Comparison of ENCODE assay signal across 9 mouse cellular contexts in genomic region chr2:128738725-128739258, GRCm38 (mm10). TPM values are rescaled to one million over a fixed set of nuclear protein-coding genes. Genes with fewer than 3 reads are reported as not detected.
DNase-seq lines count a peak whose midpoint lies in the region; ATAC-seq and TF ChIP-seq lines count a peak whose summit lies in the region.
"Had no signal": no experiment of that assay in that cellular context is flagged by ENCODE, and none has a peak within 500 bp of the region (broad histone marks: within the 10 kb centered on the region; RNA-seq: fewer than 3 reads in every experiment).

No protein-coding gene starts in this region.

- H3K9me3 ChIP-seq in intestine, postnatal 0 days (ENCODE audit: control insufficient read depth): no peaks in the 10 kb centered on the region
- no peaks in the 10 kb centered on the region for H3K9me3 ChIP-seq in intestine, embryonic 15.5 days
- H3K9me3 ChIP-seq in limb, embryonic 10.5 days (replicated peaks): no peaks in the 10 kb centered on the region
- H3K9me3 ChIP-seq: heart, embryonic 13.5 days had no signal

- DNase-seq in gastrocnemius, adult 8-10 months (ENCODE audit: low spot score in 2 of 2): peak; percentile 41 to 55
- no peak for DNase-seq in limb, embryonic 10.5 days (ENCODE audit: low spot score)
- peak; percentile 78 for DNase-seq in testis, postnatal 14 days (ENCODE audit: low spot score)
- no peak for DNase-seq in embryo, embryonic 10 days (ENCODE audit: low spot score)

- TF ChIP-seq CTCF in intestine, postnatal 0 days (IDR thresholded peaks at IDR 0.05; ENCODE audit: low read depth): no peak

- no peak for ATAC-seq in intestine, postnatal 0 days
- ATAC-seq in intestine, embryonic 15.5 days: no peak
- ATAC-seq in cerebellum, adult (ENCODE audit: insufficient number of reproducible peaks, low FRiP score, low TSS enrichment): peak; percentile 61; the same call in 1 of the 2 replicates
- no peak for ATAC-seq in inflammation-experienced regulatory T-cells, adult 6 months

- H3K9ac ChIP-seq in intestine, postnatal 0 days (ENCODE audit: low read depth, low read length): no peak overlapping the region
- no peak overlapping the region for H3K9ac ChIP-seq in intestine, embryonic 15.5 days
- H3K9ac ChIP-seq: heart, embryonic 13.5 days had no signal

- 0 out of 2 replicates have a peak, but pooled peaks cover 2% of the 10 kb centered on the region for H3K4me1 ChIP-seq in intestine, postnatal 0 days (replicated peaks; ENCODE audit: control insufficient read depth, insufficient read depth, low read length)
- H3K4me1 ChIP-seq in intestine, embryonic 15.5 days (replicated peaks): peaks cover 3% of the 10 kb centered on the region; the same call in 1 of the 2 replicates
- H3K4me1 ChIP-seq in limb, embryonic 10.5 days: peaks cover 19% of the 10 kb centered on the region

- H3K4me3 ChIP-seq in intestine, postnatal 0 days (ENCODE audit: low read depth, low read length): no peak overlapping the region
- no peak overlapping the region for H3K4me3 ChIP-seq in intestine, embryonic 15.5 days (replicated peaks)
- H3K4me3 ChIP-seq in limb, embryonic 10.5 days: no peak overlapping the region
- H3K4me3 ChIP-seq: heart, embryonic 13.5 days had no signal

- H3K4me2 ChIP-seq in intestine, postnatal 0 days (replicated peaks; ENCODE audit: low read depth): no peak overlapping the region
- no peak overlapping the region for H3K4me2 ChIP-seq in intestine, embryonic 15.5 days (replicated peaks)
- H3K4me2 ChIP-seq: heart, embryonic 13.5 days had no signal

- H3K27ac ChIP-seq in intestine, postnatal 0 days (ENCODE audit: low read depth, low read length): peak overlapping the region; percentile 15; the same call in 1 of the 2 replicates
- H3K27ac ChIP-seq in intestine, embryonic 15.5 days: no peak overlapping the region
- 0 out of 2 replicates have a peak overlapping the region, but pooled peaks have one; percentile 14 for H3K27ac ChIP-seq in limb, embryonic 10.5 days
- H3K27ac ChIP-seq: heart, embryonic 13.5 days had no signal

- 83% methylated on average over 10 of the region's 10 CpGs for WGBS in intestine, postnatal 0 days
- WGBS in intestine, embryonic 15.5 days: 84% methylated on average over 10 of the region's 10 CpGs
- 93% methylated on average over 10 of the region's 10 CpGs for WGBS in limb, embryonic 10.5 days

- peaks cover 43% of the 10 kb centered on the region for H3K36me3 ChIP-seq in intestine, postnatal 0 days (ENCODE audit: control insufficient read depth, insufficient read depth)
- no peaks in the 10 kb centered on the region for H3K36me3 ChIP-seq in intestine, embryonic 15.5 days
- peaks cover 85% of the 10 kb centered on the region for H3K36me3 ChIP-seq in limb, embryonic 10.5 days

- no peaks in the 10 kb centered on the region for H3K27me3 ChIP-seq in intestine, postnatal 0 days (replicated peaks; ENCODE audit: control insufficient read depth, insufficient read depth, low read length)
- no peaks in the 10 kb centered on the region for H3K27me3 ChIP-seq in intestine, embryonic 15.5 days (replicated peaks)
- H3K27me3 ChIP-seq in limb, embryonic 10.5 days (ENCODE audit: low read depth, poor library complexity, severe bottlenecking): no peaks in the 10 kb centered on the region
- H3K27me3 ChIP-seq: heart, embryonic 13.5 days had no signal

RNA-seq across cellular contexts. Expression of gene Mertk, which starts 40.0 kb away (rescaled TPM):
- 16.2 and 16.8 TPM in 2 replicates for polyA plus RNA-seq in intestine, postnatal 0 days (2015; fragmentation: Nextera tagmentation; extraction: Ambion mirVana)
- 9.4 and 10.1 TPM in 2 replicates for polyA plus RNA-seq in intestine, embryonic 15.5 days (2015; fragmentation: Nextera tagmentation; extraction: Ambion mirVana)
- total RNA-seq in gastrocnemius, adult 8-10 months (2022): 1 to 10 TPM in 3 of 4 experiments, under 1 TPM in 1; 0.97 to 1.7 (median 1.3) TPM
- polyA plus RNA-seq in limb, embryonic 10.5 days (2016; fragmentation: Nextera tagmentation; extraction: Ambion mirVana): 14.5 and 22.3 TPM in 2 replicates
- polyA plus RNA-seq in inflammation-experienced regulatory T-cells, adult 6 months (2017; shearing (Covaris generic)): under 1 TPM in 2 of 3 experiments, not detected in 1; 0.08 to 0.40 TPM

RNA-seq across cellular contexts. Expression of gene Anapc1, which starts 51.6 kb away (rescaled TPM):
- 14.0 and 15.6 TPM in 2 replicates for polyA plus RNA-seq in intestine, postnatal 0 days (2015; fragmentation: Nextera tagmentation; extraction: Ambion mirVana)
- polyA plus RNA-seq in intestine, embryonic 15.5 days (2015; fragmentation: Nextera tagmentation; extraction: Ambion mirVana): 53.3 and 53.5 TPM in 2 replicates
- total RNA-seq in gastrocnemius, adult 8-10 months (2022): 10 to 100 TPM; 29.7 to 31.8 (median 30.3) TPM
- 85.7 and 96.3 TPM in 2 replicates for polyA plus RNA-seq in limb, embryonic 10.5 days (2016; fragmentation: Nextera tagmentation; extraction: Ambion mirVana)
- polyA plus RNA-seq in inflammation-experienced regulatory T-cells, adult 6 months (2017; shearing (Covaris generic)): 10 to 100 TPM; 39.0 to 45.3 (median 44.4) TPM

Comparison
In these comparisons a context has a peak if more than half of its experiments do, and no peak if none do; other contexts are left out.
1. DNase-seq: peak in gastrocnemius, adult 8-10 months (2 of 2) and testis, postnatal 14 days (single experiment); none in limb, embryonic 10.5 days (single experiment) and embryo, embryonic 10 days (single experiment).